Mouse (Mus musculus) B cell, adult 2 months (primary cell): ENCODE results near the gene Adprhl1.

Source experiments
- DNase-seq, 2 experiments: peaks; one replicate each; pipeline ENCODE4 v3.0.0; 2022

The Adprhl1 gene

GRCm38 (mm10) chr8:13190235-13190634, 63.7 kb downstream of the Adprhl1 start:
- no peak for DNase-seq

- no peak for DNase-seq
Measured at GRCm38 (mm10) chr8:13188857-13189256, 65.1 kb downstream of the Adprhl1 start.

GRCm38 (mm10) chr8:13188052-13188555, 65.9 kb downstream of the Adprhl1 start:
- DNase-seq: no peak

- no peak for DNase-seq
Measured at GRCm38 (mm10) chr8:13187638-13188037, 66.3 kb downstream of the Adprhl1 start.

GRCm38 (mm10) chr8:13187229-13187628, 66.7 kb downstream of the Adprhl1 start:
- no peak for DNase-seq

GRCm38 (mm10) chr8:13186819-13187218, 67.1 kb downstream of the Adprhl1 start:
- no peak for DNase-seq

- DNase-seq: no peak
Measured at GRCm38 (mm10) chr8:13181691-13181976, 72.3 kb downstream of the Adprhl1 start.

- no peak for DNase-seq
Measured at GRCm38 (mm10) chr8:13180911-13181690, 72.9 kb downstream of the Adprhl1 start.

GRCm38 (mm10) chr8:13180408-13180807, 73.6 kb downstream of the Adprhl1 start:
- no peak for DNase-seq

GRCm38 (mm10) chr8:13179948-13180347, 74.0 kb downstream of the Adprhl1 start:
- DNase-seq: no peak

GRCm38 (mm10) chr8:13179482-13179881, 74.5 kb downstream of the Adprhl1 start:
- no peak for DNase-seq

- DNase-seq: no peak
Measured at GRCm38 (mm10) chr8:13178137-13178536, 75.8 kb downstream of the Adprhl1 start.

GRCm38 (mm10) chr8:13177173-13177852, 76.6 kb downstream of the Adprhl1 start:
- DNase-seq: no peak

- DNase-seq: no peak
Measured at GRCm38 (mm10) chr8:13175650-13176049, 78.3 kb downstream of the Adprhl1 start.

GRCm38 (mm10) chr8:13174811-13175210, 79.2 kb downstream of the Adprhl1 start:
- DNase-seq: no peak

- no peak for DNase-seq
Measured at GRCm38 (mm10) chr8:13174305-13174704, 79.7 kb downstream of the Adprhl1 start.
